Mouse (Mus musculus) E14TG2a.4 (cell line): ENCODE results near the gene Slc39a5.
A peak's percentile ranks its signal among the peaks of the same experiment; 100 is the strongest.

Source experiments
- H3K27me3 ChIP-seq: 2 replicates; pipeline ENCODE4 v1.6.1; 2014; ENCODE audit warnings: low read length, control low read depth; ENCODE audit not compliant: insufficient read depth
- H3K36me3 ChIP-seq: 2 replicates; pipeline ENCODE4 v1.6.1; 2014; ENCODE audit warnings: low read length, control low read depth; ENCODE audit not compliant: insufficient read depth
- H3K4me1 ChIP-seq: replicated peaks from 2 replicates; pipeline ENCODE4 v1.6.1; 2014; ENCODE audit warnings: low read depth, low read length, control low read depth
- H3K4me3 ChIP-seq: replicated peaks from 2 replicates; pipeline ENCODE4 v1.5.1; 2014; ENCODE audit warnings: mild to moderate bottlenecking, low read length
- H3K9me3 ChIP-seq: 2 replicates; pipeline ENCODE4 v1.6.1; 2014; ENCODE audit warnings: low read length, control low read depth
- CTCF ChIP-seq: conservative IDR thresholded peaks from 2 replicates; pipeline ENCODE4 v1.5.1; 2014; ENCODE audit warnings: low read length
- NANOG ChIP-seq: IDR thresholded peaks from 2 replicates; pipeline ENCODE4 v1.6.1; 2014; ENCODE audit warnings: borderline replicate concordance, low read length, mixed read lengths
- POU5F1 ChIP-seq: IDR thresholded peaks from 2 replicates; pipeline ENCODE4 v1.6.1; 2014; ENCODE audit warnings: low read length, borderline replicate concordance

Gene Slc39a5

DNA sequence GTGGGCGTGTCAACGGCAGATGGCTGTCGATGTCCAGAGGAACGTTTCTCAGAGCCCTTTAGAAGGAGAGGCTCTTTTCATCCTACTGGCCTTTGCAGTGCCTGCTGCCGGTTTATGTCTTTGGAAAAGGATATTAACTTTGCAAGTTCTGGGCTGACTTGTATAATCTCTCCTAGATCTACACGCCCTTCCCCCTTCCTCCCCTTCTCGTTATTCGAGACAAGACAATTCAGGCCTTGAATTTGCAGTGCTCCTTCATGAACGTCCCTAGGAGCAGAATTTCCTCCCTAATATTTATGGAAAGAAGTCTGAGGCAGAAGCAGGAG, 31.8 kb downstream of the Slc39a5 start:
- TF ChIP-seq CTCF (no peak), NANOG (no peak), POU5F1 (no peak)
- Histone ChIP-seq H3K27me3 (no peaks in the 10 kb centered on the region), H3K4me1 (peaks cover 71% of the 10 kb centered on the region), H3K4me3 (peak overlapping the region; percentile 89), H3K36me3 (peaks cover 24% of the 10 kb centered on the region), H3K9me3 (no peaks in the 10 kb centered on the region)

DNA sequence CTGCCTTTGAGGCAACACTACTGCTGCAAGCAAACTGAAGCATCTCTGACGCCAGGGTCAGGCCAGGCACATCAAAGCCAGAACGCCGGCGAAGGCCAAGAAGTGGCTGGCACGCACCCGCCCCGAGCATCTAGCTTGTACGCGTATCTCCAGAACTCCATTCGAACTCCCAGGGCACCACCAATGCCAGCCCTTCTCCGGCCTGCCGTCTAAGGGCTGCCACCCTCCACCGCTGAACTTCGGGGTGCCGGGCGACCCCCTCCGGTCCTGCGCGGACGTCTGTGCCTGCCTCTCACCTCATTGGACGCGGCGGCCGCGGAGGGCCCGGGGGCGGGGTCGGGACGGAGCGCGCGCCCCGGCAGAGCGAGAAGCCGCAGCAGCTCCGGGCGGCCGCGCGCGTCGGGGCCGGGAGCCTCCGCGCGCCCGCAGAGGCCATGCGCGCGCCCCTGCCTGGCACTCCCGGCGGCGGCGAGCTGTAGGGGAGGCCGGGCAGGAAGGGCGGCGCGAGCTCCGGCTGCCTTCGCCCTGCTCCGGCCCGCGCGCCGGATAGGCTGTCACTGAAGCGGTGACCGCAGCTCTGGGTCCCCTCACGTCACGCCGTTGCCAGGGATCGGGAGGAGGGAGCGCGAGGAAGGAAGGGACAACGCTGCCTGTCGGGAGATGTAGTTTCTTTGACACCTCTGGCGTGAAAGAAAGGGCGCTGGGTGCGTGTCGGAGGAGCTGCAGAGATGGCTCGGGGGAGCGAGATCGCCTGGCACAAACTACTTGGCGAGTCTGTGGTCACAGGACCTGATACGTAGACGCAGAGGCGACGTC, 32.4 kb downstream of the Slc39a5 start, which contains the start of gene Coq10a:
Coq10a (minus strand) TSS at position 596 of the 816 bp plus-strand sequence.
- no peak for TF ChIP-seq CTCF
- TF ChIP-seq POU5F1 = no peak
- TF ChIP-seq NANOG = no peak
- Histone ChIP-seq H3K9me3 (no peaks in the 10 kb centered on the region), H3K36me3 (peaks cover 30% of the 10 kb centered on the region), H3K4me3 (peak within 1 kb of the TSS; percentile 89), H3K27me3 (no peaks in the 10 kb centered on the region), H3K4me1 (peaks cover 68% of the 10 kb centered on the region)

DNA sequence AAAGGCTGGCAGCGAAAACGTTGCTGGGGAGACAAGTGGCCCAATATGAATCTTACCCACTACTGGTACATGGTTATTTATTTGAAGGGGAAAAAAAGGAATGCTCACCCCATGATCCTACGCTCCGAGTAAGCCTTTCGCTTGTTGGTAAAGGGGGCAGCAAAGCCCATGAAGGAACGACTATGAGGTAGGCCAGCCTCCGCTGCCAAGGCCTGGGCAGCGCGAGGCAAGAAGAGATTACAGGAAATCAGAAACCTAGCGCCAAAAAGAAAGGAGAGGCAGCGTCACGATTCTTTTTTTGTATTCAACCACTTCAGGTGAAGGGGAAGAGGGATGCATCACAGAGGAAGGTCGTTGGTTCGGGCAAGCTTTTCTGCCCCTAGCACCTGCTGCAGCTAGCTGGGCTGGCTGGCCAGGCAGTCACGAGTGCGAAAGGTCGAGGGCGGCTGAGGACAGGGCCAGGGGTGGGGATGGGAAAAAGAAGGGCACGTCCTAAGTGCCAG, 33.1 kb downstream of the Slc39a5 start:
- Histone ChIP-seq H3K27me3 (no peaks in the 10 kb centered on the region), H3K36me3 (peaks cover 36% of the 10 kb centered on the region), H3K4me3 (peak overlapping the region; percentile 89), H3K4me1 (peaks cover 62% of the 10 kb centered on the region), H3K9me3 (no peaks in the 10 kb centered on the region)
- no peak for TF ChIP-seq POU5F1
- TF ChIP-seq NANOG = no peak
- no peak for TF ChIP-seq CTCF

DNA sequence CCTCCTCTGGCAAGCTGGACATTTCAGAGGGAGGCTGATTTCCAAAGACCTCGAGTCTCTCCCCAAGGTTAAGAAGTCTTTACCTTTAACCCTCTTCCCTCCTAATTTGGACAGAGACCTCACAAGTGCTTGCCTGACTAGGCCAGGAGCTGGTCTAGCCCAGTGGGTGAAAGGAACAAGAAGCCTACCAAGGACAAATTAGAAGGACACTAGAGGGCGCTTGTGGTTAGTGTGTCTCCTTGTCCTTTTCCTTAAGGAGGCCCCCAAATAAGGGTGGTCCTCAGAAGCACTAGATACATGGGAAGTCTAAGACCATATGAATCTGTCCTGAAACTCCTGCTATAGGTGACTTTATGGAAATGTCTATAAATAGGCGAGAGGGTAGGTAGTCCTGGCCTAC, 38.5 kb downstream of the Slc39a5 start:
- peaks cover 26% of the 10 kb centered on the region for H3K4me1 ChIP-seq
- TF ChIP-seq NANOG (no peak), POU5F1 (no peak), CTCF (peak; percentile 58)
- peaks cover 90% of the 10 kb centered on the region for H3K36me3 ChIP-seq
- H3K27me3 ChIP-seq = no peaks in the 10 kb centered on the region
- no peak overlapping the region for H3K4me3 ChIP-seq
- H3K9me3 ChIP-seq = no peaks in the 10 kb centered on the region

DNA sequence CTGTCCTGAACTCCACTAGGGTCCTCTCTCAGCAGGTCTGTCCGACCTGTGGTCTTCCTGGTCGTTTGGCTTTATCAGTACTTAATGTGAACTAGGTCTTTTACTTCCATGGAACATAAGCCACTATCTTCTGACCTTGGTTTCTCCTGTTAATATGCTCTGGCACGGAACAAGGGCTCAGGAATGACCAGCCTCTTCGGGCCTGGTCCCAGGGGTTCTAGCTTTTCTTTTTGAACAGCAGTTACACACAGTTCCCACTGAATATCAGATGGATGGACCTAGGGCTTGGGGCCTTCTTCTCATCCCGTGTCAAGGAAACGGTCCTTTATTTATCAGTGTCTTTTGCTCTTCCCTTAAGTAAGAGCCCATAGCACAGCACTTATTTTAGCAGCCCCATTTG, 39.2 kb downstream of the Slc39a5 start:
- Histone ChIP-seq H3K9me3 (no peaks in the 10 kb centered on the region), H3K4me3 (no peak overlapping the region), H3K36me3 (peaks cover 97% of the 10 kb centered on the region), H3K27me3 (no peaks in the 10 kb centered on the region), H3K4me1 (peaks cover 21% of the 10 kb centered on the region)
- TF ChIP-seq NANOG = no peak
- TF ChIP-seq CTCF = no peak
- TF ChIP-seq POU5F1 = no peak

DNA sequence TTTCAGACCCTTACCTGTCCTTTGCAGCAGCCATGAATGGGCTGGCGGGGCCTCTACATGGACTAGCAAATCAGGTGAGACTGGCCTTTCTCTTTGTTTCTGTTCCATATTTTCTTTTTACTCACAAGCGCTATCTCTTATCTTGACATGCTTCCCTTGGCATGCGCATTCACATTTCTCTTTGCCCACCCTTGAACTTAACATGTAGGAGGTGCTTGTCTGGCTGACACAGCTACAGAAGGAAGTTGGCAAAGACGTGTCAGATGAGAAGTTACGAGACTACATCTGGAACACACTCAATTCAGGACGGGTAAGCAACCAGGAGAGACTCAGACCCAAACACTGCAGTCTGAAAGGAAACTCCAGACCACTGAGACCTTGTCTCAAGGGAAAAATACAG, 41.8 kb downstream of the Slc39a5 start:
- H3K4me1 ChIP-seq = peaks cover 9% of the 10 kb centered on the region; the same call in 1 of the 2 replicates
- H3K27me3 ChIP-seq = no peaks in the 10 kb centered on the region
- peaks cover 99% of the 10 kb centered on the region for H3K36me3 ChIP-seq
- H3K4me3 ChIP-seq = no peak overlapping the region
- H3K9me3 ChIP-seq = no peaks in the 10 kb centered on the region
- TF ChIP-seq POU5F1 = no peak
- TF ChIP-seq NANOG = no peak
- TF ChIP-seq CTCF = no peak

DNA sequence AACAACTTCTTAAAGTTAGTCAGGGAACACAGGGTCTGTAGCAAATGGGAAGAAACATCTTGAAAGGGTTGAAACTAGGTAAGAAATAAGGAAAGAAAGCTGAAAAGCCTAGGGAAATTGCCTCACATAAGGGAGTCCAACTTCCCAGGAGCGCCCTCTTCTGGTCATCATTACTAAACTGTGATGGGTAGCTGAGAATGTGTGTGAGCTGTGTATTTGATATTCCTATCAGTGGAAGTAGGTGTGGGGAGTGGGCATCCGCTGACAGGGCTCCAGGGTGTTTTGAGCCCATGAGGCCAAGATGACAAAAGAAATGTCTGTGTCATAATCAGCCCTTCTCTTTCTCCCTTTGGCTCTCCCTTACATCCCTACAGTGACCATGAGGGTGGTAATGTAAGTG, 42.2 kb downstream of the Slc39a5 start:
- peaks cover 99% of the 10 kb centered on the region for H3K36me3 ChIP-seq
- H3K4me1 ChIP-seq = peaks cover 9% of the 10 kb centered on the region; the same call in 1 of the 2 replicates
- no peaks in the 10 kb centered on the region for H3K27me3 ChIP-seq
- no peak overlapping the region for H3K4me3 ChIP-seq
- no peaks in the 10 kb centered on the region for H3K9me3 ChIP-seq
- peak; percentile 47 for TF ChIP-seq CTCF
- TF ChIP-seq POU5F1 = no peak
- no peak for TF ChIP-seq NANOG

DNA sequence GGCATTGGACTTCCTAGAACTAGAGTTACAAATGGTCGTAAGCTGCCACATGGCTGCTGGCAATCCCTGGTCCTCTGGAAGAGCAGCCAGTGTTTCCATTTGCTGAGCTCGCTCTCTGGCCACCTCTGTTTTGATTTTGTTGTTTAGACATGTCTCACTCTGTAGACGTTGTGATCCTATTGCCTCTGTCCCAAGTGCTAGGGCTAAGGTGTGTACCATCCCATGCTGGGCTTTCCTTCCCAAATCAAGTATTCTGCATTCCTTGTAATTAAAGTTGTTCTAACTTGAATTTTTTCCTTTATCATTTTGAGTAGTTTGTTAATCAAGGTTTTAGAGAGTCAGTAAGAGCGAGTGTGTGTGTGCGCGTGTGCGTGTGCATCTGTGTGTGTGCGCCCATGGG, 53.5 kb downstream of the Slc39a5 start:
- peaks cover 76% of the 10 kb centered on the region for H3K36me3 ChIP-seq
- no peaks in the 10 kb centered on the region for H3K27me3 ChIP-seq
- peaks cover 52% of the 10 kb centered on the region for H3K4me1 ChIP-seq
- TF ChIP-seq POU5F1 = no peak
- TF ChIP-seq NANOG = no peak
- TF ChIP-seq CTCF = no peak
- no peaks in the 10 kb centered on the region for H3K9me3 ChIP-seq
- no peak overlapping the region for H3K4me3 ChIP-seq
